Mouse (Mus musculus): Measurements from ENCODE around the gene Calcoco2.

DNA sequence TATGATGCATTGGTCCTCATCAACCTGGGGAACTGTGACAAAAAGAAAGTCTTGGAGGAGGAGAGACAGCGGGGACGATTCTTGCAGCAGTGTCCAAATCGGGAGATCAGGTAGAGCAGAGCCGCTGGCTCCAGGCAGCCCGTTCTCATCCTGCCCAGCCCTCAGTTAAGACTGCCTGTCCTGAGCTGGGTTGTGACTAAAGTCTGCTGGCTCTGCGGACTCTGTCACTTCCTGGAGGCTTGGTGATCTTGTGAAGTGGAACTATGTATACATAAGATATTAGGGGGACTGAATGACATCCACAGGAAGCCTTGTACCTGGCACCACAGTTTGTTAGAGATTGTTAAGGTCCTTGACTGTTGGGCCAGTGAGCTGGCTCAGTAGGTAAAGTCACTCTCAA, 35.7 kb upstream of the Calcoco2 start:
- TF ChIP-seq CTCF (IDR thresholded peaks at IDR 0.05; ENCODE audit: low read depth): no peak
- no peak for TF ChIP-seq EP300 (IDR thresholded peaks at IDR 0.05; ENCODE audit: low read depth)
